Mouse (Mus musculus) embryonic facial prominence, embryonic 11.5 days (tissue): ENCODE measurements at regions not wholly inside any gene's neighbourhood (a gene's known extent, or its start where the extent isn't known, plus 50 kb on each side); places are given as distances from the start of the nearest gene placed in this dataset.

Source experiments
- ATAC-seq: fragments of 200-750 bp; cut with Nextera tagmentation; replicated peaks from 2 replicates; pipeline ENCODE4 v1.8.0; 2017; ENCODE audit warnings: low read depth; ENCODE audit not compliant: insufficient number of reproducible peaks, low FRiP score, low TSS enrichment
- DNase-seq: peaks from one replicate; pipeline ENCODE4 v3.0.0-alpha.2; 2015; ENCODE audit warnings: low spot score
- H3K27ac ChIP-seq: fragments of 300-500 bp; sonication (generic); replicated peaks from 2 replicates; pipeline ENCODE4 v1.5.1; 2014; ENCODE audit warnings: mild to moderate bottlenecking, low read depth, low read length, control low read depth
- H3K27me3 ChIP-seq: fragments of 300-500 bp; sonication (generic); 2 replicates; pipeline ENCODE4 v1.6.1; 2014; ENCODE audit warnings: mild to moderate bottlenecking, low read length, moderate library complexity, mixed read lengths; ENCODE audit not compliant: control insufficient read depth, insufficient read depth
- H3K36me3 ChIP-seq: fragments of 300-500 bp; sonication (generic); replicated peaks from 2 replicates; pipeline ENCODE4 v1.6.1; 2014; ENCODE audit warnings: low read depth, mild to moderate bottlenecking, low read length, moderate library complexity, mixed read lengths; ENCODE audit not compliant: control insufficient read depth, insufficient read depth
- H3K4me1 ChIP-seq: fragments of 300-500 bp; sonication (generic); 2 replicates; pipeline ENCODE4 v1.6.1; 2014; ENCODE audit warnings: low read length, mixed read lengths; ENCODE audit not compliant: control insufficient read depth, insufficient read depth
- H3K4me2 ChIP-seq: fragments of 300-500 bp; sonication (generic); 2 replicates; pipeline ENCODE4 v1.6.1; 2014; ENCODE audit warnings: low read depth, mild to moderate bottlenecking, control low read depth, low read length, moderate library complexity
- H3K4me3 ChIP-seq: fragments of 300-500 bp; sonication (generic); 2 replicates; pipeline ENCODE4 v1.5.1; 2014; ENCODE audit warnings: low read depth, low read length, control low read depth
- H3K9ac ChIP-seq: fragments of 300-500 bp; sonication (generic); replicated peaks from 2 replicates; pipeline ENCODE4 v1.6.1; 2014; ENCODE audit warnings: mild to moderate bottlenecking, control low read depth, low read length
- H3K9me3 ChIP-seq: fragments of 300-500 bp; sonication (generic); replicated peaks from 2 replicates; pipeline ENCODE4 v1.6.1; 2016; ENCODE audit warnings: mild to moderate bottlenecking, low read length, inconsistent platforms, mixed read lengths; ENCODE audit not compliant: control insufficient read depth
- WGBS: fragments of 180-500 bp; shearing (Covaris S2); extraction: QIAGEN DNeasy Blood & Tissue Kit; methylation state at CpG from one replicate; pipeline ENCODE4 v1.1.7; 2014; 5-methylcytosine and 5-hydroxymethylcytosine counted together

DNA sequence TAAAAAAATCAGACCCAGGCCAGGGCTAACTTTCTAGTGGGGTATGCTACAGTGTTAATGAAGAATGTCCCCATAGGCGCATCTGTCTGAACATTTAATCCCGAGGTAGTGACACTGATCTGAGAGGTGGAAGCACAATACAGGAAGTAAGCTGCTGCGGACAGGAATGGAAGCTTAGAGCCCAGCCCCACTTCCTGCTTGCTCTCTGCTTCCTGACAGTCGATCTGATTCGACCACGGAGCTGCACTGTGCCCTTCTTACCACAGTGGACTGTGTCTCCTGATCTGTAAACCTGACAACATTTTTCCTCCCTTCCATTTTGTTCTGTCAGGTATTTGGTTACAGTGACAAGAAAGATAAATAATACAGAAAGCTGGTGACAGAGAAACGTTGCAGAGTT is 77.5 kb upstream of the Vamp9 start:
- no peaks in the 10 kb centered on the region for H3K36me3 ChIP-seq
- 57% methylated on average over 7 of the region's 7 CpGs for WGBS

DNA sequence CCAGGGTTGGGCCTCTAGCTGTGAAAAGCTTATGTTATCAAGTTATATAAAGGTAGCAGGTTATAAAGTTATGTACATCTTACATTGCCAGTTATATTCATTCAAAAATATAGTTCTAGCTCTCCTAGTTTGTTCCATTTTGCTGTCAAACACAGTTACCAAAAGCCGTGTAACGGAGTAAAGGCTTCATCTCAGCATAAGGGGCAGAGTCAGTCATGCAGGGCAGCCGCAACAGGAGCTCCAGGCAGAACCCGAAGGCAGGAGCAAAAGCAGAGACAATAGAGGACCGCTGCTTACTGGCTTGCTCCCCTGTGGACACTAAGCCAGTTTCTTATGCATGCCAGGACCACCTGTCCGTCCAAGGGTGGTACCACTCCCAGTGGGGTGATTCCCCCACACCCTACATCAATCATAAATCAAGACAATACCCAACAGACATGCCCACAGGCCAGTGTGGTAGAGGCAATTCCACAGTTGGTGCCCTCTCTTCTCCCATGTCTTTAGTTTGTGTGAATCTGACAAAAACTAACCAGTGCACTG is 67.7 kb upstream of the Vamp9 start:
- WGBS = 60% methylated on average over 6 of the region's 6 CpGs
- Histone ChIP-seq H3K4me1 (no peaks in the 10 kb centered on the region), H3K4me2 (no peak overlapping the region), H3K4me3 (no peak overlapping the region), H3K9ac (no peak overlapping the region), H3K27ac (no peak overlapping the region), H3K36me3 (no peaks in the 10 kb centered on the region), H3K9me3 (no peaks in the 10 kb centered on the region), H3K27me3 (no peaks in the 10 kb centered on the region)
- no peak for DNase-seq
- ATAC-seq = no peak

More for the DNA sequence above, 77.5 kb upstream of the Vamp9 start:
- no peak overlapping the region for H3K27ac ChIP-seq
- no peaks in the 10 kb centered on the region for H3K27me3 ChIP-seq
- no peak for ATAC-seq
- H3K4me3 ChIP-seq = no peak overlapping the region
- H3K9me3 ChIP-seq = no peaks in the 10 kb centered on the region
- H3K9ac ChIP-seq = no peak overlapping the region
- no peaks in the 10 kb centered on the region for H3K4me1 ChIP-seq
- DNase-seq = no peak
- no peak overlapping the region for H3K4me2 ChIP-seq

DNA sequence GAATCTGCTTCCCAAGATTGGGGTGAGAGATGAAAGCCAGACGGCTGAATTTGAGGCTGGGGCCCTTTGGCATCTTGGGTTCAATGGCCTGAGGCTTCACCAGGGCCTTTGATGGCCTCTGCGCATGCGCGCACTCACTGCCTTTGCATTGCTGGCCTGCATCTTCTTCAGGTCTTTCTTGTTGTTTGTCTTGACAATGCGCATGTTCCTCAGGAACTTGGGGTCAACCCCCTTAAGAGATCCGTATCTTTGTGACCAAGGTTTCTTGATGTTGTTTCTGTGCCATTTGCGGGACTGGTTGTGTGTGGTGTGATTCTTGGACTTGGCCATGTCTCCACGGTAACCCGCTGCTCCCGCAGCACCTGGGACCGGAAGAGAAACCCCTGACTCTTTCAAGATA is 66.4 kb upstream of the Vamp9 start:
- no peak overlapping the region for H3K9ac ChIP-seq
- WGBS = 92% methylated on average over 11 of the region's 11 CpGs
- H3K36me3 ChIP-seq = no peaks in the 10 kb centered on the region
- ATAC-seq (no peak), DNase-seq (no peak)
- H3K27ac ChIP-seq = no peak overlapping the region
- H3K4me1 ChIP-seq = no peaks in the 10 kb centered on the region
- H3K27me3 ChIP-seq = no peaks in the 10 kb centered on the region
- H3K9me3 ChIP-seq = no peaks in the 10 kb centered on the region
- H3K4me2 ChIP-seq = no peak overlapping the region
- H3K4me3 ChIP-seq = no peak overlapping the region

GRCm38 (mm10) chr5:99840884-99841283 is 65.2 kb upstream of the Vamp9 start:
- Histone ChIP-seq H3K4me1 (no peaks in the 10 kb centered on the region), H3K27ac (no peak overlapping the region), H3K27me3 (no peaks in the 10 kb centered on the region), H3K9ac (no peak overlapping the region), H3K4me3 (no peak overlapping the region), H3K36me3 (no peaks in the 10 kb centered on the region), H3K9me3 (no peaks in the 10 kb centered on the region), H3K4me2 (no peak overlapping the region)
- ATAC-seq = no peak
- DNase-seq = no peak
- WGBS = 89% methylated on average over 9 of the region's 9 CpGs

DNA sequence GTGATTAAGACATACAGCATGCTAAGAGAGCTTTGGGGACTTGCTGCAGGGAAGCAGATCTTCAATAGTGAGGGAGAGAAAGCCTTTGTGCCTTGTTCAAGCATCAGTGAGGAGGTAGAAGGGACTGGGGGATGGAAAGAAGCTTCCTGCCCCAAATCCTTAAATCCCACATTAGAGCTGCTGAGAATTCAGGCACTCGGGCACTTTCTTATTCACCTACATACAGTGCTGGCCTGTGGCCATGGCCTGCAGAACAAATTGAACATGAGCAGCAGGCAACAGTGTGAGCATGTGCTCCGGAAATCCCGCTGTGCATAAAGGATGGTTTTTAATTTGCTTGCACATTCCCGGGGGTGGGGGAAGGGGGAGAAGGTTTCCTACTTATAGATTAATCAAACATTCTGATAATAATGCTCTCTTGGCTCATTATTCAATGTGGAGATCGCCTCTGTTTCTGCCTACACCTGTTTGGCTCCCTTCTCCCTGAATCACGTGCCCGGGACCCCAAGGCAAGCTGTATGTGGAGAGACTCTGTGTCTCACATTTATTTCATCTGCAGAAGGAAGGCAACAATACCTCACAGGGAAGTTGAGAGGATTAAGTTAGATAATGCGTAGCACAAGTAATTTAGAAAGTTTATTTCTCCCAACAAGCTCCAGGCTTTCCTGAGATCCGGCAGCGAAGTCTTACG is 60.3 kb upstream of the Vamp9 start:
- no peaks in the 10 kb centered on the region for H3K9me3 ChIP-seq
- WGBS = 86% methylated on average over 11 of the region's 11 CpGs
- H3K27ac ChIP-seq = no peak overlapping the region
- H3K4me1 ChIP-seq = no peaks in the 10 kb centered on the region
- no peak overlapping the region for H3K4me2 ChIP-seq
- no peak for DNase-seq
- no peaks in the 10 kb centered on the region for H3K36me3 ChIP-seq
- H3K4me3 ChIP-seq = no peak overlapping the region
- ATAC-seq = no peak
- H3K27me3 ChIP-seq = no peaks in the 10 kb centered on the region
- H3K9ac ChIP-seq = no peak overlapping the region

DNA sequence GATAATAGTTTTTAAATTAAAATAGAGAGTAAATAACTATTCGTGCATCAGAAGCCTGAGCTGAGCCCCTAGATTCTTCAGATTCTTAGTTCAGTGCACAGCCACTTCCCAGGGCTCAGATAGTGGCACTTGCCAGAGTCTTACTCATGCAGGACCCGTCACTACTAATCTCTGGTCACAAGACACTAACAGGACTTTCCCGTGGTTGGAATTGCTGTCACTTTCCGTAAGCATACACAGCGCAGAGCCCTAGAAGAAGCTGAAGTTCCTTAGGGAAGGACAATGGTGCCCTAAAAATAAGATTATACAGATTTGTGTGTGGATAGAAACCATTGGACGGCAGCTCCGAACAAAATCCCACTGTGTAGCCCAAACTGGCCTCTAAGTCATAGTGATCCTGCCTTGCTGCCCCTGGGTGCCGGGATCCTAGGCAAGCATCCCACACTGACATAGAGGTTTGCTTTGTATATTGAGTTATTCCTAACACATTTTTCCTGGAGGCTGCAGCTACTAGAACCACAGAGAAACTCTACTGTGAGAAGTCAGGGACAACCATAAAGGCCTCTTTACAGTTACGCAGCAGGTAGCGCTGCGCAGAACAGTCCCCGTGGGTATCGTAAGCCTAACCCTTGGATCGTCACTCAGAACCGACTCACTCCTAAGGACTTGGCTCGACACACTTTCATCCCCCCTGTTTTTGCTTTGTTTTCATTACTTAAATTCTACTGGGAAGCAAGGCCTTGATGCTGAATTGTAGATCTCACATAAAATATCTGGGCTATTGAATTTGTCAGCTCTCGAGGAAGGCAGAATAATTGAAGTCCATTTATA is 57.7 kb upstream of the Vamp9 start:
- no peak overlapping the region for H3K9ac ChIP-seq
- H3K9me3 ChIP-seq = no peaks in the 10 kb centered on the region
- H3K27ac ChIP-seq = no peak overlapping the region
- H3K4me1 ChIP-seq = no peaks in the 10 kb centered on the region
- H3K27me3 ChIP-seq = no peaks in the 10 kb centered on the region
- H3K36me3 ChIP-seq = no peaks in the 10 kb centered on the region
- ATAC-seq = no peak
- H3K4me3 ChIP-seq = no peak overlapping the region
- H3K4me2 ChIP-seq = no peak overlapping the region
- no peak for DNase-seq
- 84% methylated on average over 17 of the region's 17 CpGs for WGBS

DNA sequence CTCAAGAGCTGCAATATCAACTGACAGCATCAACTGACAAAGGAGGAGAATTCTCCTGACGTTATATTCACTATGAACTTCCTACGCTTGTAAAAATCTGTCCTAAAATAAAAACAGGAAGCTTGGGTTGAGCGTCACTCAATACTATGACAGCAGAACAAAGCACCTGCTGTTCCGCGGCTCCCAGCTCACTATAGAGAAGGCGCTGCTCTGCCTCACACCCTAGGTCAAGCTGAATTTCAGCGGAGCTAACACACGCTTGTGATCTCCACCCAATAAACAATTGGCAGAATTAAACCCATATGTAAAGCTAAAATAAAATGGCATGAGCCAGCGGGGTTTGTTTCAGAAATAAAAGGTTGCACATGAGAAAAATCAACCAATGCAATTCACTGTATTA is 57.1 kb upstream of the Vamp9 start:
- H3K9ac ChIP-seq = no peak overlapping the region
- WGBS = 51% methylated on average over 9 of the region's 9 CpGs
- no peak overlapping the region for H3K4me2 ChIP-seq
- H3K27ac ChIP-seq = no peak overlapping the region
- DNase-seq (peak; percentile 11), ATAC-seq (no peak)
- H3K36me3 ChIP-seq = no peaks in the 10 kb centered on the region
- no peaks in the 10 kb centered on the region for H3K9me3 ChIP-seq
- H3K27me3 ChIP-seq = no peaks in the 10 kb centered on the region
- H3K4me3 ChIP-seq = no peak overlapping the region
- H3K4me1 ChIP-seq = no peaks in the 10 kb centered on the region

GRCm38 (mm10) chr5:99852316-99852715 is 53.7 kb upstream of the Vamp9 start:
- no peaks in the 10 kb centered on the region for H3K9me3 ChIP-seq
- no peaks in the 10 kb centered on the region for H3K36me3 ChIP-seq
- no peak overlapping the region for H3K4me3 ChIP-seq
- H3K27ac ChIP-seq = no peak overlapping the region
- no peak overlapping the region for H3K9ac ChIP-seq
- H3K4me2 ChIP-seq = no peak overlapping the region
- no peaks in the 10 kb centered on the region for H3K4me1 ChIP-seq
- ATAC-seq (no peak), DNase-seq (no peak)
- no peaks in the 10 kb centered on the region for H3K27me3 ChIP-seq
- WGBS = 83% methylated on average over 4 of the region's 4 CpGs
